Mouse (Mus musculus): ENCODE results near the gene Ly6f. TPM values are rescaled to one million over a fixed set of nuclear protein-coding genes. Genes with fewer than 3 reads are reported as not detected.
"Not testable (repeated sequence)": the region's sequence is repeated elsewhere in the genome, so short reads cannot be mapped to it uniquely, and the experiment has no call there.

Ly6f gene
- total RNA-seq (2021), result not detected

DNA sequence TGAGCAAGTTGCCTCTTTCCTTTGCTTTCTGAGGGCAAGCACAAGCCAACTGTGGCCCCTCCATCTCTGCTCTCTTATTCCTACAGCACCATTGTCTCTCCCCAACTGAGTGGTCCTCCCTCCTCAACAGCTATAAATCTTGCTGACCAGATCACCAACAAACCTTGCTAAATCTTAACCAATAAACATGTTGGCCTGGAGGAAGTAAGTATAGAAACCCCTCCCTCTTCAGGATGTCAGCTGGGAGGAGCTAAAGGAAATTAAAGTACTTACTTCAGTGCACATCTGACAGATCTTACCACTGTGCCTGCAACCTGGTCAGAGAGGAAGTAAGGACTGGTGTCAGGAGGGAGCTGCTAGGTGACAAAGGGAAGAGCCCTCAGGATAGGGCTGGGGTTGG lies at the start of gene Ly6f:
Ly6f (plus strand) TSS at position 301 of the 400 bp plus-strand sequence.
- DNase-seq, result no peak

DNA sequence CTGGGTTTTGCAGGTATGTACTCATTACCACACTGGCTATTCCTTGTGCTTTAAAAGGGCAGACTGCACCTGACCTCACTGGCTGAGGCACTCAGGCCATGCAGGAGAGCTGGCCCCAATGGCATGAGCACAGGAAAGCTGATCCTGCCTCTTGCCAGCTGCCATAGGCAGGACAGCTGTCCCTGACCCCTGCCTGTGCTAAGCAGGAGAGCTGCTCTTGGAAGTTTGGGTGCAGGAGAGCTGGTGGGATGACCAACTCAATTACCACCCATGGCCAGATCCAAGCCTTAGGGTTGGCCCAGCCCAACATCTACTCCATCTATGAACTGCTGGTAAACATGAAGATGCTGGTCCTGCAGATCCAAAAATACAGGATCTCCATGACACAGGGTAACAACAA lies 46.3 kb upstream of the Ly6f start:
- DNase-seq, result no peak

GRCm38 (mm10) chr15:75237736-75238288 lies 30.4 kb upstream of the Ly6f start:
- no peak for DNase-seq

DNA sequence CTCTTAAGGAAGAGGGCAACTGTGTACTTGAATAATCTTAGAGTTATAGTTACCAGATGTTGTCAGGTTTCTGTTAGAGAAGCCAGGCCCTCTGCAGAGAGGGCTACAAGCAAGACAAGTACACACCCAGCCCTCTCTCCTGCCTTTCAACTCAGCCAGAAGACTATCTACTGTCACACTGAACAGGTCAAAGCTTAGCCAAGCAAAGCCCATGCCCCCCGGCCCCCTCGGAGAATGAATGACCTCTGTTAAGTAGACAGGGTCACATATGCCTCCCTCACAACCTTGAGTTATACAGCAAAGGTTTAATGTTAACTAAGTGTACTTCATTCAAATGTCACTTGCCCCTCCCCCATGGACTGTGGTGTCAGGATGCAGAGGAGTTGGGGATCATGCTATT lies 27.7 kb upstream of the Ly6f start:
- DNase-seq, result no peak

DNA sequence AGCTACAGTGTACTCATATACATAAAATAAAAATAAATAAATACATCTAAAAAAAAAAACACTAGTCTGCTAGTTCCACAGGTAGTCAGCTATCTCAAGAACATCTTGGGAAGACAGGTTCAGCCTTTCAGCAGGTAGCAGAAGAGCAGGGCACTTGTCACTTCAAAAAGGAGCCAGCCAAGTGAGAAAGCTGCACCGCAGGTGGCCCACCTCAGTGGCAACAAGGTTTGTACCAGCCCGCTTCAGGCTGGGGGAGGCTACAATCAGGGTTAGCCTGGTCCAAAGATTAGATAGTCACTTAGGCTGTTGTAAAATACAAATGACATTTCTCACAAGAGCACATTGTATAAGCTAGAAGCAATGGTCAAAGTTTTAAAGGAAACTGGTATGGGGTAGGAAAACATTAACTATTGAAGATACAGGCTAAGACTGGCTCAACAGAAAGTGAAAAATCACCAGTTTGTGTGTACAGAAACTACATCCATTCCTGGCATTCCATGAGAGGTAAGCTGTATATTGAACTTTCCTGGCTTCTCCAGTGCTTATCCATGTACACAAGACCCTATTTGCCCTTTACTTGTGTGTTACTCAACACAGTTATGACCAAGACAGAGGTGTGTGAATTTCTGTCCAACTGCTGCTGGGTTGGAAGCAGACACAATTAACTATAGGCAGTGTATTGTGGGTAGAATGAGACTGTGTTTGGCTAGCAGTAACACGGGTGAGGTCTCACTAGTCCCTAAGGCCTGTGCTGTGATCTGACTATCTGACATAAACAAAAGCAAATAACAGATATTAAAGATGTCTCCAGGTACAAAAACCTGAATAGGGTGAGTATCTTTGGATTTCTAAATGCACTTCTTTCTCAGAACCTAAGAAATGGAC lies 25.2 kb upstream of the Ly6f start:
- DNase-seq, result no peak

GRCm38 (mm10) chr15:75254671-75255070 lies 13.6 kb upstream of the Ly6f start:
- no peak for DNase-seq

- no peak for DNase-seq
Measured at GRCm38 (mm10) chr15:75265863-75266262, 2.4 kb upstream of the Ly6f start.

- DNase-seq, result no peak
Measured at GRCm38 (mm10) chr15:75266626-75267025, 1.6 kb upstream of the Ly6f start.

GRCm38 (mm10) chr15:75268916-75269829 lies 952 bp downstream of the Ly6f start:
- DNase-seq, result no peak

DNA sequence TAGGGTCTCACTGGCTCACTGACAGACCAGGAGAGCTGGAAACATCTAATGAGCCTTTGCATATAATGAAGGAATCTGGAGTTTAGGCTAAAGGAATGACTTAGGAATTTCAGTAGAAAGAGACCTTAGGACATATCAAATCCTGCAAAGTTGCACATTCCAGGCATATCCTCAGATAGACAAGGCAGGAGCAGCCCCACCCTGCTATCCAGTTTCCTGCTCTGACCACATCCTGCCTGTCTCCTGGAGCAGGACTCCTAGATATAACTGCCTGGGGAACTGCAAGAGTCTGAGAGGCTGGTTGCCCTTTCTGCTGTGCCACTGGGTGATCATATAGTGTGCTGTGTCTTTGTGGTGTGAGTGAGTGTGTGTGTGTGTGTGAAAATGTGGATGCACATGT lies 1.9 kb downstream of the Ly6f start:
- DNase-seq, result no peak

GRCm38 (mm10) chr15:75270691-75271362 lies 2.6 kb downstream of the Ly6f start:
- DNase-seq, result no peak

DNA sequence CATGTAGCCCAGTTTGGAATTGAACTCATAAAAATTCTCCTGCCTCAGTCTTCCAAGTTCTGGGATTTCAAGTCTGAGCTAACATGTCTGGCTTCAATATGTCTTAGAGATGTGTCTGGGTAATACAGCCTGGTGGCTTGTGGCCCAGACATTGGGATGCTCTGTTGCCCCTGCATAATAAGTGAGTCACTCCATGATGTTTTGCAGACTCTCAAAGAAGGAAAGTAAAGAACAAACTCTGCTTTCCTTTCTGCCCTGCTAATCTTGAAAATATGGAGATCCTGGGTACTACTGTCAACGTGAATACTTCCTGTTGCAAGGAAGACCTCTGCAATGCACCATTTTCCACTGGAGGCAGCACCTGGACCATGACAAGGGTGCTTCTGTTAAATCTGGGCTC lies 3.2 kb downstream of the Ly6f start:
- DNase-seq, result no peak

DNA sequence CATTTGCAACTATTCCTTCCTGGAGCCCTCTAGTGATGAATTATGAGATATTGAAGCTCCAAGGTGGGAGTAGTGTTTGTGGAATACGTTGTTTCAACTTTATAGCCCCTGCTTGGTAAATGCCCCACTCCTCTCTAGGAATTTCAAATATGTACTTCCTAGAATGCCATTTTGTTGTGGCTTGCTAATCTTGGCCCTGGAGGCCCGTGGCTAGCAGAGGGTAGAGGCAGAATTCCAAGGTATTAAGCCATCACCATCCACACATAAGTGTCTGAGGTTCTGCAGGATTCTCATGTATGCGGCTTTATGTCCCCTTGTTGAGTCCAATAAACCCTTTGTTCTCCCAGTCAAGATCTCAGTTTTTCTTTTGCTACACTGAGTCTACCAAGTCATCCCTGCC lies 3.7 kb downstream of the Ly6f start:
- DNase-seq, result no peak

DNA sequence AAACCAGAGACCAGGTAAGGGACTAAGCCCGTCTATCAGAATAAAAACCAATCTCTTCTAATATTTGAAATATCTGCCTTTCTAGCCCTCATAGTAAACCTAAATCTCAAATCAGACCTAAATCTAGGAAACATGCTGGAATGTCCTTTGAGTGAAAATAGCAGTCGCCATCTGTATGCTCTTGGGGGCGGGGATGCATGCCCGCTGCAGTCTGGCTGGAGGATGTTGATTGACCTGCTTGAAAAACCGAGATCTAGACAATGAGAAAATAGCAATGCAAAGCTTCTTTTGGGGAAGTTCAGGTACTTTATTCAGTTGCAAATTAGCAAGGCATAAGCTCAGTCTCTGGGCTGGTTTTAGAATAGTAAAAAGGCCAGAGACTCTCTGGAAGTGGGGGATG lies 13.8 kb downstream of the Ly6f start:
- DNase-seq, result not testable (repeated sequence)

- not testable (repeated sequence) for DNase-seq
Measured at GRCm38 (mm10) chr15:75286512-75286911, 18.3 kb downstream of the Ly6f start.

GRCm38 (mm10) chr15:75292377-75292776 lies 24.2 kb downstream of the Ly6f start:
- DNase-seq, result no peak

- no peak for DNase-seq
Measured at GRCm38 (mm10) chr15:75293873-75294385, 25.7 kb downstream of the Ly6f start.

DNA sequence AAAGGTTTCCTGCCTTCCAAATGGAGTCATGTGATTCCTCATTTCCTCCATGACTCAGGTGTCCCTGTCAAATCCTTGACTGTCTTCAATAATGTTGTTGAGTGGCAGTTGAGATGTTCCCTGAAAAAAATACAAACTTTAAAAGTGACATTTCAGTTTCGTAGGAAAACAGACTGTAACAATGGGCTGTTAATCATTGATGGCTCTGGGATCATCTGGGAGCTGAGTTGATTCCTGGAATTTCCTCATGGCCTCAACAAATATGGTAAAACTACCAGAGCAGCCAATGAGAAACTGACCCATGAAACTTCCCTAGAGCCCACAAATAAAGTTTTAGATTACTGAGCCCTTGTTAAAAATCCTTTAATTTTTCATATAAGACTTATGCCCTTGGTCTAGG lies 37.9 kb downstream of the Ly6f start:
- no peak for DNase-seq

GRCm38 (mm10) chr15:75309186-75309585 lies 41.0 kb downstream of the Ly6f start:
- DNase-seq, result no peak

DNA sequence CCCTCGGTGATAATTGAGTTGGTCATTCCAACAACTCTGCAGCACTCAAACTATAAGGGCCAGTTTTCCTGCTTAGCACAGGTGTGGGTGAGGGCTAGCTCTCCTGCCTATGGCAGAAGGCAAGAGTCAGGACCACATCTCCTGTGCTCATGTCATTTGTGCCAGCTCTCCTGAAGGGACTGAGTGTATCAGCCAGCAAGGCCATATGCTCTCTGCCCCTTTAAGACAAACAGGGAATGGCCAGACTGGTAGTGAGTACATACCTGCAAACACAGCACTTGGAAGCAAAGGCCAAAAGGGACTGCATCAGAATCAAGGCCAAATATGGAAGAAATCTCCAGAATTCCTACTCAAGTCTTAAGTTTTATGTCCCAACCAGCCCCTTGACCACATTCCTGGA lies 41.7 kb downstream of the Ly6f start:
- no peak for DNase-seq

DNA sequence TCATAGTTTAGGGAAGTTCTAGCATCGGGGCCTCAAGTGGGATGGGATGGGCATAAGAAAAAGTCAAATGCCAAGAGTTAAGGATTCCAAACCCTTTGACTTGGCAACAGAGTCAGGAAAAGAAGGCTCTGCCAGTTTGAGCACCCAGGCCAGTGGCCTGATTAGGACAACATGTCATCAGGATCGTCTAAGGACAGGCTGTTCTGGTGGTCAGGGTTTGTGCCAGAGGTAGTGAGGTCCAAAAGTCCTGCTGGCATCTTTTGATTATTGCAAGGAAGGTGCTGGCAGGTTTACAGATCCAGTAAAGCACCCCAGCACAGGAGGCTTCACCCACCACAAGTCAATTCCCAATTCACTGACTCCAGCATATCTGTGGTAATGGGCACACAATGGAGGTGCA lies 46.2 kb downstream of the Ly6f start:
- no peak for DNase-seq

- no peak for DNase-seq
Measured at GRCm38 (mm10) chr15:75317255-75317654, 49.0 kb downstream of the Ly6f start.
